Mouse (Mus musculus) stomach, postnatal 0 days (tissue): Measurements from ENCODE around the gene Robo2.

Experiments
- CTCF ChIP-seq: IDR thresholded peaks from 2 replicates; pipeline ENCODE4 v1.5.1; 2016; ENCODE audit warnings: antibody characterized with exemption, low read depth, mild to moderate bottlenecking, moderate library complexity
- EP300 ChIP-seq: optimal IDR thresholded peaks from 2 replicates; pipeline ENCODE3; 2016; ENCODE audit warnings: antibody characterized with exemption

GRCm38 (mm10) chr16:74222501-74222900 lies 189.1 kb downstream of the Robo2 start:
- TF ChIP-seq CTCF: no peak
- TF ChIP-seq EP300: no peak
